Mouse (Mus musculus) liver, embryonic 14.5 days (tissue): ENCODE results near the gene Gabarap. TPM values are rescaled to one million over a fixed set of nuclear protein-coding genes. Genes with fewer than 3 reads are reported as not detected.
A peak's percentile ranks its signal among the peaks of the same experiment; 100 is the strongest.

Experiments used
- ATAC-seq: fragments of 200-750 bp; cut with Nextera tagmentation; 2 replicates; pipeline ENCODE4 v1.8.0; 2017; ENCODE audit warnings: moderate number of reproducible peaks, mild to moderate bottlenecking, moderate library complexity; ENCODE audit not compliant: insufficient read depth
- DNase-seq, 3 experiments: peaks; one replicate each; pipeline ENCODE4 v3.0.0-alpha.2; 2012 to 2013; ENCODE audit warnings: low read depth in 3 of 3, low spot score in 3 of 3
- H3K27ac ChIP-seq: fragments of 300-500 bp; sonication (generic); 2 replicates; pipeline ENCODE4 v1.5.1; 2014; ENCODE audit warnings: moderate library complexity, mild to moderate bottlenecking, control low read depth, inconsistent platforms
- H3K27me3 ChIP-seq: fragments of 300-500 bp; sonication (generic); 2 replicates; pipeline ENCODE4 v1.6.1; 2014; ENCODE audit warnings: mild to moderate bottlenecking, low read length, moderate library complexity; ENCODE audit not compliant: control insufficient read depth, insufficient read depth
- H3K36me3 ChIP-seq: fragments of 300-500 bp; sonication (generic); replicated peaks from 2 replicates; pipeline ENCODE4 v1.6.1; 2014; ENCODE audit warnings: low read depth; ENCODE audit not compliant: control insufficient read depth, insufficient read depth
- H3K4me1 ChIP-seq, 2 experiments: fragments of 200-500 bp in 1 of 2; fragments of 300-500 bp in 1 of 2; sonication (generic) in 1 of 2; replicated peaks; 2 replicates each; pipeline ENCODE4 v1.6.1; 2012 to 2014; ENCODE audit warnings: antibody characterized with exemption in 1 of 2, inconsistent platforms in 1 of 2, low read length in 1 of 2; ENCODE audit not compliant: control insufficient read depth in 2 of 2, insufficient read depth in 2 of 2
- H3K4me2 ChIP-seq: fragments of 300-500 bp; sonication (generic); 2 replicates; pipeline ENCODE4 v1.6.1; 2014; ENCODE audit warnings: low read depth, mild to moderate bottlenecking, control low read depth, moderate library complexity
- H3K4me3 ChIP-seq, 2 experiments: fragments of 200-500 bp in 1 of 2; fragments of 300-500 bp in 1 of 2; sonication (generic) in 1 of 2; 2 replicates each; pipeline ENCODE4 v1.5.1; 2012 to 2014; ENCODE audit warnings: low read depth in 2 of 2, low read length in 2 of 2, mild to moderate bottlenecking in 2 of 2, control low read depth in 1 of 2, inconsistent platforms in 1 of 2, moderate library complexity in 1 of 2; ENCODE audit not compliant: insufficient read depth in 1 of 2
- H3K9ac ChIP-seq: fragments of 300-500 bp; sonication (generic); replicated peaks from 2 replicates; pipeline ENCODE4 v1.6.1; 2014; ENCODE audit warnings: mild to moderate bottlenecking, control low read depth, moderate library complexity
- H3K9me3 ChIP-seq: fragments of 300-500 bp; sonication (generic); 2 replicates; pipeline ENCODE4 v1.6.1; 2016; ENCODE audit warnings: low read length, mixed read lengths; ENCODE audit not compliant: control insufficient read depth
- CTCF ChIP-seq: IDR thresholded peaks from 2 replicates; pipeline ENCODE4 v1.5.1; 2016; ENCODE audit warnings: antibody characterized with exemption, low read depth, control low read depth
- EP300 ChIP-seq: IDR thresholded peaks from 2 replicates; pipeline ENCODE4 v1.6.1; 2016; ENCODE audit warnings: antibody characterized with exemption, low read depth
- WGBS: fragments of 180-500 bp; shearing (Covaris S2); extraction: QIAGEN DNeasy Blood & Tissue Kit; methylation state at CpG from one replicate; pipeline ENCODE4 v1.1.7; 2014; ENCODE audit not compliant: insufficient replicate concordance; 5-methylcytosine and 5-hydroxymethylcytosine counted together
- polyA plus RNA-seq, 2 experiments: library from polyadenylated mRNA; depleted of rRNA in 1 of 2; stranded (reverse) in 1 of 2; unstranded in 1 of 2; fragments of >200 nt; fragmentation: Nextera tagmentation in 1 of 2; extraction: Ambion mirVana in 1 of 2; gene quantifications; 2 replicates each; pipeline versions ENCODE4 v1.2.1 to v1.2.3; 2012 to 2014

Gene Gabarap
- polyA plus RNA-seq, 2 experiments: 134 to 300 TPM

- peaks cover 9 to 16% of the 10 kb centered on the region in 2 experiments for H3K4me1 ChIP-seq
- H3K9me3 ChIP-seq: no peaks in the 10 kb centered on the region
- H3K27me3 ChIP-seq: peaks cover 22% of the 10 kb centered on the region
- no peaks in the 10 kb centered on the region for H3K36me3 ChIP-seq
- no peak overlapping the region for H3K4me3 ChIP-seq
- TF ChIP-seq EP300: no peak
- no peak for TF ChIP-seq CTCF
- 15% methylated on average over 7 of the region's 8 CpGs for WGBS
- H3K27ac ChIP-seq: no peak overlapping the region
- DNase-seq (no peak), ATAC-seq (no peak)
- H3K4me2 ChIP-seq: peak overlapping the region; percentile 75; the same call in 1 of the 2 replicates
- H3K9ac ChIP-seq: no peak overlapping the region
Observed at GRCm38 (mm10) chr11:70020022-70020631, 29.2 kb downstream of the Gabarap start.

DNA sequence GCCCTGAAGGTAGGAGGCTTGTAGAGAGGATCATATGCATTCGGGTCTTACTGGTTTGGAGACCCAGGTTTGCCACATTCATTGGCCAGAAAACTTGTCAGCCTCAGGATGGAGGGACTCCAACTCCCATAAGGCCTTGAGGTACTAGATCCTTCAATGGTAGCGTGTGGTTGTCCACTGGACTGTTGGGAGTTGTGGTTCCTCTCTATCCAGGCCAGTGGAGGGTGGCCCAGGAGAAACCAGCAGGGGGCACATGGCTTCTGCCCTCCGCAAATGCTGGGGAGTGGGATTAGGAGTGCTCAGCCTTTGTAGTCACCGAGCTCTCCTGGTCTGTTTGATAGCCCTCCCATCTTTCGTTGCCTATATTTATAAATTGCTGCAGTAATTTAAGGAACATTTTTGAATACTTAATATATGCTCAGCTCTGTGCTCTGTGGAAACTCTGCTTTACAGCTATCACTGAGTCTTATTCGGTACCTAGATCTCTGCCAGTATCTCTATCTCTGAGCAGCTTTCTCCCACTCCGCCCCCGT lies 29.9 kb downstream of the Gabarap start:
- ATAC-seq (peak; percentile 80), DNase-seq (peak; percentile 67 to 72 (median 69))
- Histone ChIP-seq H3K4me3 (peak overlapping the region; percentile 63 to 66), H3K4me2 (peak overlapping the region; percentile 75), H3K9ac (no peak overlapping the region; the same call in 1 of the 2 replicates), H3K4me1 (peaks cover 6 to 16% of the 10 kb centered on the region in 2 experiments), H3K9me3 (no peaks in the 10 kb centered on the region), H3K27me3 (peaks cover 25% of the 10 kb centered on the region), H3K36me3 (no peaks in the 10 kb centered on the region), H3K27ac (peak overlapping the region; percentile 12; the same call in 1 of the 2 replicates)
- TF ChIP-seq CTCF (peak; percentile 81), EP300 (no peak)
- under 1% methylated on average over 8 of the region's 8 CpGs for WGBS

DNA sequence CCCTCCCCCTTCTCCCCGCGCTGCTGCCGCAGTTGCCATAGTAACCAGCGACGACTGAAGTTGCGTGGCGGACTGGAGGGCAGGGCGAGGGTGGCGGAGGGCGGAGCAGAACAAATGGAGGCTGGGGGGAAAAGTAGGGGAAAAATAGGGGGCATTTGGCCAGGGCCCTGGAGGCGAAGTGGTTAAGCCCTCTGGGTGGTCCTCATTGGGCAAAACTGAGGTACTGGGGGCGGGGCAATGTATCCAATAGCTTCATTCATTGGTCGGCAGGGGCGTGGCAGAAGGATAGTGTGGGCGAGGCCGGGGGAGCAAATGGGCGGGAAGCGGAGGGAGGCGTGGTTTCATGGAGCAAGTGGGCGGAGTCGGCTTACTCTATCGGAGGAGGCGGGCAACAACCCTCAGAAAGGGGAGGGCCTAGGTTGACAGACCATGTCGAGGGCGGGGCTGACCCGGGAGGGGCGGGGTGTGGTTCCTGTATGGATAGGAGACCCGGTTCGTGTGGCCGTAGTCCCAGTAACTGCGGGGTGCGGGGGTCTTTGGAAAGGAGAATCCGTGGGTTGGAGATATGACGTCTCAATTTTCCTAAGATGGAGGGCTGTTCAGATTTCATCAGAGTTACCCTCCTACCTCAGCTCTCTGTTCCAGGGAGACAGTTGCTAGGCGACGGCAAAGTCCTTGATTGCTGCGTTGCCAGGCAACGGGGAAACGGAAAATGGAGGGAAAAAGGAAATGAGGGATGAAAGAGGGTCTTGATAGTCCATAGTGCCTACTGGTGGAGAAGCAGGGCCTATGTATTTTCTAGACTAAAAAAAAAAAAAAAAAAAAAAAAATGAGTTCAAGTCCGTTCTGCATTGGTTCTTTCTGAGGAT lies 30.6 kb downstream of the Gabarap start:
- no peak for TF ChIP-seq EP300
- TF ChIP-seq CTCF: no peak
- H3K27me3 ChIP-seq: peaks cover 25% of the 10 kb centered on the region
- H3K4me3 ChIP-seq: peak overlapping the region; percentile 63 to 66
- H3K36me3 ChIP-seq: no peaks in the 10 kb centered on the region
- peak overlapping the region; percentile 75 for H3K4me2 ChIP-seq
- DNase-seq (peak; percentile 90 to 93 (median 91)), ATAC-seq (peak; percentile 84)
- H3K9me3 ChIP-seq: no peaks in the 10 kb centered on the region
- H3K4me1 ChIP-seq: peaks cover 6 to 16% of the 10 kb centered on the region in 2 experiments
- no peak overlapping the region; the same call in 1 of the 2 replicates for H3K9ac ChIP-seq
- WGBS: 3% methylated on average over 40 of the region's 40 CpGs
- peak overlapping the region; percentile 12; the same call in 1 of the 2 replicates for H3K27ac ChIP-seq

GRCm38 (mm10) chr11:70023481-70024150 lies 32.7 kb downstream of the Gabarap start:
- H3K4me1 ChIP-seq: peaks cover 6 to 16% of the 10 kb centered on the region in 2 experiments
- no peak overlapping the region for H3K4me3 ChIP-seq
- no peak for DNase-seq

More at GRCm38 (mm10) chr11:70023481-70024150, 32.7 kb downstream of the Gabarap start:
- TF ChIP-seq EP300 (no peak), CTCF (no peak)
- peaks cover 27% of the 10 kb centered on the region for H3K27me3 ChIP-seq
- H3K27ac ChIP-seq: no peak overlapping the region
- ATAC-seq: no peak
- no peaks in the 10 kb centered on the region for H3K36me3 ChIP-seq
- WGBS: 6% methylated on average over 26 of the region's 29 CpGs
- peak overlapping the region; percentile 41 for H3K4me2 ChIP-seq
- H3K9ac ChIP-seq: no peak overlapping the region
- no peaks in the 10 kb centered on the region for H3K9me3 ChIP-seq
